Mouse (Mus musculus) ES-CJ7 (cell line): ENCODE results near the gene Fsd1l.
"Not testable (repeated sequence)": the region's sequence is repeated elsewhere in the genome, so short reads cannot be mapped to it uniquely, and the experiment has no call there.

Source experiments
- DNase-seq: peaks from one replicate; pipeline ENCODE4 v3.0.0; 2011; ENCODE audit warnings: low read depth, low spot score

Fsd1l gene

GRCm38 (mm10) chr4:53628924-53629323 lies 2.3 kb upstream of the Fsd1l start:
- no peak for DNase-seq

- DNase-seq, result no peak
These were observed 332 bp upstream of the Fsd1l start for GRCm38 (mm10) chr4:53630963-53631315.

- DNase-seq, result no peak
These were observed 709 bp downstream of the Fsd1l start for GRCm38 (mm10) chr4:53632011-53632349.

DNA sequence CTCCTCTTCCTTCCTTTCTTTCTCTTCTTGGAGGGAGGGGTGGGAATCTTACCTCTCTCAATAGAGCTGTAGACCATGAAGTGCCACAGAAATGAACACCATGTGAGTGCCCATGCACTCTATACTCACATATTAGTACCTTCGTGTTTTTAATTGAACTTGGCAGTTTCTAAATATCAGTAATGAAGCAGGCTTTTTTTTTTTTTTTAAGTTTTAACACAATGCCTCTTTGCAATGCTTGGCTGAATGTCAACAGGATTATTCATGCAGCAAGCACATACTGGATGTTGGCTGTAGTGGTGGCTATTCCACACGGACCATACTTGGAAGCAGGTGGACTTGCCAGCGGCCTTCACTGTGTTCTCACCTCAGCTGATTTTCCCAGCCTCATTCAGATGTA lies 4.1 kb downstream of the Fsd1l start:
- DNase-seq, result no peak

GRCm38 (mm10) chr4:53637269-53637909 lies 6.1 kb downstream of the Fsd1l start:
- no peak for DNase-seq

GRCm38 (mm10) chr4:53638549-53639123 lies 7.4 kb downstream of the Fsd1l start:
- DNase-seq, result no peak

DNA sequence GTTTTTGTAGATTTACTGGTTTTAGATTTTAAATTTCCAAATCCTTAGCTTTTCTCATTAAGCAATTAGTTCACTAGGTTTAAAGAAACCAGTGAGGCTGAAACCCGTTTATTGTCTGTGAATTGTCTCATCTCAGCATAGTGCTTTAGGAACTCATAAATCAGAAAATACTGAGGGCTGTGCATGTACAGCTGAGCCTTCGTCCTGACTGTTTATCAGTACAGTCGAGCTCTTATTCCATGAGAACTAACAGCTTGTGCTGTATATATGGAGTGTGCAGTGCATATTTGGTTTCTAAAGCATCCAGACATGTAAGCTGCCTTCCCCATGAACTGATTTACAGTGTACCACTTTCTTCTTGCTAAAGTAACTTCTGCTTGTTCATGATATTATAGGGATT lies 26.8 kb downstream of the Fsd1l start:
- no peak for DNase-seq

DNA sequence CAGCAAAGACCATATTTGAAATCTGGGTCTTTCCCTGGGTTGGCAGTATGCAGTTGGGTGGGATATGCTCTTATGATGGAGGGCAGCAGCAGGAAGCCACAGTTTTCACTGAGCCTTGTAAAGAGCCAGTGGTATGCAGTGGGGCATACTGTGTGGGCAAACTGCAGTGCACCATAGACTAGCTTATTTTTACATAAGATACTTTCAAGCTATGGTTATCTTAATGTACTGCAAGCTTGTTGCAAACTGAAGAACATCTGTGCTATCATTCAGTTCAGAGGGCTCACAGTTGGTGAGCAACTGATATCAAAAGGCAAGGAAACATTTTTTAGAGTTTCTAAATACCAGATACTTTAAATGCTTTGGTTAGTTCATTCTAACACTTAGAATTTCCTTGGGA lies 29.4 kb downstream of the Fsd1l start:
- no peak for DNase-seq

DNA sequence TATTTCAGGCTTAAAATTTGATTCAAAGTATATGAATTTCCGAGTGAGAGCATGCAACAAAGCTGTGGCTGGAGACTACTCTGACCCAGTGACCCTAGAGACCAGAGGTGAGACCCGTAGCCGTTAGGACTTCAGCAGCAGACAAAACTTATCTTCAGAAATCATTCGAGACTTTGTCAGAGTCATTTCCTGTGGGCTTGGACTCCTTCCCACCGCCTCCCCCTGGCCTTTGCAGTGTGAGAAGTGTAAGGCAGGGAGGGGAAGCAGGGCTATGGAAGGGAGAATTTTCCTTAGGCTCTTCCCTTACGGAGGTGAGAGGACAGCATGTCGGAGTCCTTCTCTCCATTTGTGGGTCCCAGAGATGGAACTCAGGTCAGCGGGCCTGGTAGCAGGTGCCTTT lies 50.8 kb downstream of the Fsd1l start:
- DNase-seq, result no peak

- DNase-seq, result no peak
These were observed 57.7 kb downstream of the Fsd1l start for GRCm38 (mm10) chr4:53688965-53689364.

DNA sequence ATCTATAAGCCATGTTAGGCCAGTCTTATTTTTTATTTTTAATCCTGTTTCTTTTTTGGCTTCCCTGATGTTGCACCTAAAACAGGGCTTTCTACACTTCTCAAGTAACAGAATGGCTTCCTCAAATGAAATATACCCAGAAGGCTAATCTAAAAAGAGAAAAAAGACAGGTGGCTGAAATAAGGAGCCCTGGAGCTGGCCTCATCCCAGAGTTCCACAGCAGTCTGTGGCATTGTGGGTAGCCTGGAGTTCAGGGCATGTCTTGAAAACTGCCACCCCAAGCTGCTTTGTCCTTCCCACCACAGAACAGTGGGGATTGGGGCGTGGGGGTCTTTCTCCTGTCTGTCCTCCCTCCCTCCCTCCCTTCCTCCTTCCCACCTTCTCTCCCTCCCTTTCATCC lies 60.1 kb downstream of the Fsd1l start:
- DNase-seq, result no peak

GRCm38 (mm10) chr4:53709166-53709565 lies 77.9 kb downstream of the Fsd1l start:
- not testable (repeated sequence) for DNase-seq

DNA sequence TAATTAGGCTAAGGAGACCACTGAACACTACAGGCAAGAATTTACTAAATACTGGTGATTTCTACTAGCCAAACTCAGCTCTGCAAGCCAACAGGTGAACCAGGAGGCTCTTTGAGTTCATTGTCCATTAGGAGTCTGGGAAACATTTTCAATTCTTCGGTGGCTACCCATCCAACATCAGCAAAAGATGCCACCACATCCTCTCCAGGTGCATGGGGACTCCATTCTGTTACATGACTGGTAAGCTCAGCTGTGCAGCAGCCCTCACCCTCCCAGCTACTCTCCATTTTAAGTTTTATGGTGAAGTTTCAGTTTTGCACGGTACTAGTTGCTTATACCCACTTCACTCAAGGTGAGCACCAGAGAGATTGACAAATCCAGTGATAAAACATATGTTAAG lies 78.8 kb downstream of the Fsd1l start:
- DNase-seq, result no peak

DNA sequence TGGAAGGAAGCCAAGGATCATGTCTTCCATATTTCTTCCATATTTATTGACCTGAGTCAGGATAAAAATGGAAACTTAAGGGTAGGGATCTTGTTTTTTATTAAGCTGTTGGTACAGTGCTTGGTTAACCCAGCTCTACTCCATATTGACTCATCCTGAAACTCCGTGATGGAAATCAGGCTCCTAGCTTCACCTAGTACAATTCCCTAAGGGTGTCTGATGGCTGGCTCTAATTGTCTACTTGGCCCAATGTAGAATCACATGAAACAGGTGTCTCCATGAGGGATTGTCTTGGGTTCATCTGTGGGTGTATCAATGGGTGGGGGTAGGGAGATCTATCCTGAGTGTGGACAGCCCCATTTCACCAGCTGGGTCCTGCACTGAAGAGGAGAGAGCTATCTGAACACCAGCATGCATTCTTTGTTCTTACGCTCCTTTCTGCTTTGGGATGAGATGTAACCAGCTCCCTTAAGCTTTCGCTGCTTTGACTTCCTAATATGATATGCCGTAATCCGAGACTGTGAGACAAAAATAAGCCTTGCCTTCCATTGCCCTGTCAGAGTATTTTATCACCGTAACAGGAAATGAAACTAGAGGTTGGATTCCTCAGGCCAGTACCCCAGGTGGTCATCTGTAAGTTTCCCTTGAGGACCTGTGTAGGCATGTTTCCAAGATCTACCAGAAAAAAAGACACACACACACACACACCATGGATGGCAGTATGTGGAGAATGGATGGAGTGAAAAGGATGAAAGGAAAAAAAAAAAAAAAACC lies 79.5 kb downstream of the Fsd1l start:
- no peak for DNase-seq

GRCm38 (mm10) chr4:53713704-53714050 lies 82.4 kb downstream of the Fsd1l start, which contains the start of gene Fktn:
Gene Fktn, plus strand, starts transcription at chr4:53713998.
- no peak for DNase-seq

DNA sequence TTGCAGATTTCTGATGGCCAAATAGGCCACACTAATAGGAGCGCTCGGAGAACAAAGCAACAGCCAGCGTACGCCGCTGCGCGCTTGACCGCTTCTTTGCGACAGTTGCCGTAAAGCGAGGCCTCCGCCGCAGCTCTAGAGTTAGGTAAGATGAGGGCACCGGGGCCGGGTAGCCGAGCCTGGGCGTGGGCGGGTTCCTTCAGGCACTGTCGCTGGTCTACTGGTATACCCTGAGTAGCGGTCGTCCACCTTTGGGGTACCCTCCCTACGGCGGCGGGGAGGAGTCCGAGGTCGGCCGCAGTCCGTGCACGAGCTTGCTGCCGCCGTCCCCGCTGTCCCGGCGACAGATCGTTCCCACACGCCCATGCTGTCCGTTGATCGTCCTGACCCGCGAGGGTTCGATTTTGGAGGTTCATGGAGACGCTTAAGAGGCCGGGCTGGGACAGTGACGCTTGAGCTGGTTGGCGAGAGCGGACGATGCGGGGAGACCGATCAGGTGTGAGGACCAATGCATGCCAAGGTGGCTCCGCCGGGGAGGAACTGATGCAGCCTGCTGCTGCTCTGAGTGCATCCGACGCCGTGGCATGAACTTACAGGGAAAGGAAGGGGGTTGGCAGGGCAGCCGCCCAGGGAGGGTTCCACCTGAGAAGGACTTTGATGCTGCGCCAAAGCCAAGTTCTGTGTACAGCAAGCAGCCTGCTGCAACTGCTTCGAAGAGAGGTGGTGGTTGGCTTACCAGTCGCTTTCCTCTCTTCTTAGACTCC lies 83.0 kb downstream of the Fsd1l start:
- DNase-seq, result peak; percentile 95

DNA sequence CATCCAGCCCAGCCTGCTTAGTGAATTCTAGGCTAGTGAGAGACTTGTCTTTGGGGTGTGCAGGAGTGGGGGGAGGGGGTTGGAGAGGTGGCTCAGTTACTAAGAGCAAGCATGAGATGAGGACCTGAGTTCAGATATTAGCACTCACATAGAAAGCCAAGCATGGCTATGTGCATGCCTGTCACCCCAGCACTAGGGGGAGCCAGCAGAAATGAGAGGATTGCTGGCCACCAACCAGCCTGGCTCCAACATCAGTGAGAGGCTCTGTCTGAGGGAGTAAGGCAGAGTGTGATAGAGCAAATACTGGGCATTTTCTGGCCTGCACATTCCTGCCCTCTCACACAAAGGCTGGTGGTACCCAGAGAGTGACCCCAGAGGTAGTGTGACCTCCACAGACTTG lies 84.7 kb downstream of the Fsd1l start:
- DNase-seq, result peak; percentile 41

- DNase-seq, result no peak
These were observed 86.3 kb downstream of the Fsd1l start for GRCm38 (mm10) chr4:53717546-53717945.

DNA sequence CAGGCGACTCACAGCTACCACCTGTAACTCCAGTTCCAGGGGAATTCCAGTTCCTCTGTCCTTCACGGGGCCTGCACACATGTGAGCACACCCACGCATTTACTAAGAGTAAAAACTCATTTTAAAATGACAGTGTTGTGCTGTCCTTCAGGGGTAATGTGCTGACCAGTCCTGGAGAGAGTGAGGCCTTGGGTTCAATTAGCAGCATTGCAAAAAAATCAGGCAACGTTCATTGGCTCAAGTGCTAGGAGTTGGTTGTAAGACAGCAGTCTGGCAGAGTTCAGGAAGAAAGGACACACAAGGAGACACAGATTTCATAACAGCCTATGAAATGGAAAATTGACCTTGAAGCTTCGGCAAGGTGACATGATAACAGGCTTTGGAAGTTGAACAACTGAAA lies 87.0 kb downstream of the Fsd1l start:
- DNase-seq, result no peak

- DNase-seq, result no peak
These were observed 91.2 kb downstream of the Fsd1l start for GRCm38 (mm10) chr4:53722506-53722905.

GRCm38 (mm10) chr4:53726100-53726499 lies 94.8 kb downstream of the Fsd1l start:
- not testable (repeated sequence) for DNase-seq

DNA sequence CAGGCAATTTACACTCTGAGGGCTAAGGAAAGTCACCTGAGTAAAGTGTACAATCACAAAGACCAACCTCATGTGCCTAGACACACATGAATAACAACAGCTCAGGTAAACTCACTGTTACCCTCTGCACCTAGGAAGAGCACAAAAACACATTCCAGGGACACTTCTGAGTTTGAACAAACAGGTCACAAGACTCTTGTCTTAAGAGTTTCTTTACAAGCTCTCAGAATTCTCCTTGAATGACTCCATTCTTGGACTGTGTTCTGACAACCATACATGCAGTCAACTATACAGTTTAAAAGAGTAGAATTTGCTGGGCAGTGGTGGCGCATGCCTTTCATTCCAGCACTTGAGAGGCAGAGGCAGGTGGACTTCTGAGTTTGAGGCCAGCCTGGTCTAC lies 96.8 kb downstream of the Fsd1l start:
- no peak for DNase-seq
